Mouse (Mus musculus) lung, postnatal 36 days (tissue): Measurements from ENCODE around the gene Defb23.
A peak's percentile ranks its signal among the peaks of the same experiment; 100 is the strongest.

Source experiments
- DNase-seq: peaks from one replicate; pipeline ENCODE4 v3.0.0; 2022; ENCODE audit warnings: mixed read lengths

Defb23 gene

GRCm38 (mm10) chr2:152464570-152465150 is at the start of gene Defb23:
Defb23 (minus strand) TSS chr2:152464620.
- no peak for DNase-seq

- no peak for DNase-seq
These were observed 47.2 kb upstream of the Defb23 start, which contains the start of gene Defb26 for GRCm38 (mm10) chr2:152511592-152511991. Defb26 (minus strand) TSS chr2:152511692.

GRCm38 (mm10) chr2:152503950-152504349 is 39.5 kb upstream of the Defb23 start:
- no peak for DNase-seq

GRCm38 (mm10) chr2:152500863-152501229 is 36.4 kb upstream of the Defb23 start:
- DNase-seq, result no peak

- DNase-seq, result no peak
These were observed 35.9 kb upstream of the Defb23 start for GRCm38 (mm10) chr2:152500204-152500862.

- no peak for DNase-seq
These were observed 33.6 kb upstream of the Defb23 start for GRCm38 (mm10) chr2:152498020-152498419.

- no peak for DNase-seq
These were observed 28.7 kb upstream of the Defb23 start for GRCm38 (mm10) chr2:152493151-152493550.

GRCm38 (mm10) chr2:152490038-152490437 is 25.6 kb upstream of the Defb23 start, which contains the start of gene Defb22:
Defb22 (minus strand) TSS chr2:152490138.
- no peak for DNase-seq

- no peak for DNase-seq
These were observed 22.6 kb upstream of the Defb23 start for GRCm38 (mm10) chr2:152487024-152487423.

- DNase-seq, result peak; percentile 26
These were observed 17.3 kb upstream of the Defb23 start for GRCm38 (mm10) chr2:152481726-152482125.

GRCm38 (mm10) chr2:152480881-152481280 is 16.5 kb upstream of the Defb23 start:
- DNase-seq, result no peak

GRCm38 (mm10) chr2:152476763-152477162 is 12.3 kb upstream of the Defb23 start, which contains the start of gene Defb20:
Defb20 (plus strand) TSS chr2:152477063.
- no peak for DNase-seq

GRCm38 (mm10) chr2:152472434-152472833 is 8.0 kb upstream of the Defb23 start:
- DNase-seq, result no peak

- peak; percentile 74 for DNase-seq
These were observed 6.6 kb upstream of the Defb23 start for GRCm38 (mm10) chr2:152470973-152471372.

- DNase-seq, result no peak
These were observed 5.2 kb downstream of the Defb23 start for GRCm38 (mm10) chr2:152459241-152459640.

- no peak for DNase-seq
These were observed 12.2 kb downstream of the Defb23 start for GRCm38 (mm10) chr2:152452101-152452781.

GRCm38 (mm10) chr2:152450241-152450640 is 14.2 kb downstream of the Defb23 start:
- DNase-seq, result peak; percentile 55

- no peak for DNase-seq
These were observed 17.0 kb downstream of the Defb23 start for GRCm38 (mm10) chr2:152447461-152447860.

- DNase-seq, result no peak
These were observed 17.8 kb downstream of the Defb23 start for GRCm38 (mm10) chr2:152446642-152447041.

GRCm38 (mm10) chr2:152443281-152443680 is 21.1 kb downstream of the Defb23 start:
- no peak for DNase-seq

- DNase-seq, result no peak
These were observed 22.1 kb downstream of the Defb23 start for GRCm38 (mm10) chr2:152442322-152442721.

GRCm38 (mm10) chr2:152439833-152440232 is 24.6 kb downstream of the Defb23 start:
- no peak for DNase-seq

GRCm38 (mm10) chr2:152438963-152439362 is 25.5 kb downstream of the Defb23 start:
- no peak for DNase-seq
